Mouse (Mus musculus) brown adipose tissue, adult 24 weeks (tissue): Measurements from ENCODE around the gene Mphosph6. TPM values are rescaled to one million over a fixed set of nuclear protein-coding genes. Genes with fewer than 3 reads are reported as not detected.
A peak's percentile ranks its signal among the peaks of the same experiment; 100 is the strongest.

ENCODE experiments used
- H3K27ac ChIP-seq: fragments of 200-500 bp; replicated peaks from 2 replicates; pipeline ENCODE4 v1.5.1; 2012; ENCODE audit warnings: low read depth, mild to moderate bottlenecking, low read length
- H3K4me1 ChIP-seq: fragments of 200-500 bp; 2 replicates; pipeline ENCODE4 v1.6.1; 2012; ENCODE audit warnings: low read length, mixed read lengths; ENCODE audit not compliant: control insufficient read depth, insufficient read depth, insufficient read length
- H3K4me3 ChIP-seq: fragments of 200-500 bp; 2 replicates; pipeline ENCODE4 v1.5.1; 2012; ENCODE audit warnings: low read depth, mild to moderate bottlenecking, low read length, moderate library complexity; ENCODE audit not compliant: insufficient read depth
- polyA plus RNA-seq: library from polyadenylated mRNA; stranded (reverse); fragments of >200 nt; gene quantifications from 2 replicates; pipeline ENCODE4 v1.2.4, GENCODE M21; 2012; ENCODE audit not compliant: missing spikeins, insufficient read depth, insufficient read length

The Mphosph6 gene
- 15.8 and 16.7 TPM in 2 replicates for polyA plus RNA-seq

DNA sequence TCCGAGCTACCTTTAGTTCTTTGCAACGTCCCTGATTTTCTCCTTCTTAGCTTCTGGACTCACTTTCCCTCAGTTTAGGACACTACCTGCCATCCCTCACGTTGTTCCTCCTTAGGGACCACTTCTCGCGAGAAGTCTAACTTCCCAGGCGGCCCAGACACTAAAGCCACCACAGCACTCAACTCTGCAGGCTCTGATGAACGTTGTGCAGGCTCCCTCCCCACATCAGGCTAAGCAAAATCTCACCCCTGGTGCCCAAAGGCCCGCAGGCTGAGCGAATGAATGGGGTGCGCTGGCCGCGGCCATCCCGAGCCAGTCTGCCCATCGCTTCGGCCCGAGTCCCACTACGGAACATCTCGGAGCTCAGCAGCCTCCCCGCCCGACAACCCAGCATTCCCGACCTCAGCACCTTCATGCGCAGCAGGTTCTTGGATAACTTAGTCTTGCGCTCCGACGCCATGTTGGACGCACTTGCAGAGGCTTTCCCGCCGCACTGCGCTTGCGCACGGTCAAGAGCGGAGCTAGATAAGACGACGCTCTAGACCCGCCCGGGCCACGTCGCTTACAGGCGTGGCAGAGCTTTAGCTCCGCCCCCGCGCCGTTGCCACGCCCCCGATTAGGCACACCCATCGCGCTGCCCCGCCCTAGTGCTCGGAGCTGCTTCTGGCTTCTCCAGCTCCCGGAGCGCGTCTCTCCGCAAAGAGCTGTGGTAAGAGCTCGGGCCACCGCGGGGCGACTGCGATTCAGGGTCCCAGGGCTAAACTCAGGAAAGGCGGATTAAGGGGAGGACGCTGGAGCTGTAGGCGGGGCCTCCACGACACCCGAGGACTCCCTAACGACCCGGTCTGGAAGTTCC is at the start of gene Mphosph6:
Mphosph6 (minus strand) TSS at position 501 of the 856 bp plus-strand sequence.
- Histone ChIP-seq H3K27ac (peak within 1 kb of the TSS; percentile 4), H3K4me3 (peak within 1 kb of the TSS; percentile 79), H3K4me1 (0 out of 2 replicates have a peak, but pooled peaks cover 4% of the 10 kb centered on the region)

- no peaks in the 10 kb centered on the region for H3K4me1 ChIP-seq
- no peak overlapping the region for H3K4me3 ChIP-seq
- H3K27ac ChIP-seq, result no peak overlapping the region
These were observed 48.7 kb upstream of the Mphosph6 start for GRCm38 (mm10) chr8:117850420-117850819.

GRCm38 (mm10) chr8:117847865-117848264 is 46.1 kb upstream of the Mphosph6 start:
- H3K4me3 ChIP-seq, result no peak overlapping the region
- no peak overlapping the region for H3K27ac ChIP-seq
- H3K4me1 ChIP-seq, result no peaks in the 10 kb centered on the region

GRCm38 (mm10) chr8:117843694-117844093 is 42.0 kb upstream of the Mphosph6 start:
- H3K4me3 ChIP-seq, result no peak overlapping the region
- H3K4me1 ChIP-seq, result no peaks in the 10 kb centered on the region
- H3K27ac ChIP-seq, result no peak overlapping the region

DNA sequence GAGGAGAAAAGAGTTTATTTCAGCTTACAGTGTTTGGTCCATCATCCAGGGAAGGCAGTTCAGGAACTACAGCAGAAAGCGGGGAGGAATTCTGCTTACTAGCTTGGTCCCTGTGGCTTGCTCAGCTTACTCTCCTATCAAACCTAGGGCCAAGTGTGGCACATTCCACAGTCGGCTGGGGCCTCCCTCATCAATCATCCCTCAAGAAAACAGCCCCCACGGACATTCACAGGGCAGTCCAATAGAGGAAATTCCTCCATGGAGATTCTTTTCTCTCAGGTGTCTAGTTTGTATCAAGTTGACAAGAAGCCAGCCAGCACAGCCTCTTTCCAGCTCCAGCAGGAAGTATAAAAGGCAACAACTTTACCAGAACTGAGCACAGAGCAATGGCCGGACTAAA is 11.8 kb upstream of the Mphosph6 start:
- Histone ChIP-seq H3K27ac (no peak overlapping the region), H3K4me1 (no peaks in the 10 kb centered on the region), H3K4me3 (no peak overlapping the region)

GRCm38 (mm10) chr8:117810676-117811075 is 8.9 kb upstream of the Mphosph6 start:
- H3K27ac ChIP-seq, result no peak overlapping the region
- H3K4me3 ChIP-seq, result no peak overlapping the region
- no peaks in the 10 kb centered on the region for H3K4me1 ChIP-seq

GRCm38 (mm10) chr8:117805419-117805818 is 3.7 kb upstream of the Mphosph6 start:
- Histone ChIP-seq H3K4me3 (no peak overlapping the region), H3K27ac (no peak overlapping the region), H3K4me1 (0 out of 2 replicates have a peak, but pooled peaks cover 4% of the 10 kb centered on the region)

DNA sequence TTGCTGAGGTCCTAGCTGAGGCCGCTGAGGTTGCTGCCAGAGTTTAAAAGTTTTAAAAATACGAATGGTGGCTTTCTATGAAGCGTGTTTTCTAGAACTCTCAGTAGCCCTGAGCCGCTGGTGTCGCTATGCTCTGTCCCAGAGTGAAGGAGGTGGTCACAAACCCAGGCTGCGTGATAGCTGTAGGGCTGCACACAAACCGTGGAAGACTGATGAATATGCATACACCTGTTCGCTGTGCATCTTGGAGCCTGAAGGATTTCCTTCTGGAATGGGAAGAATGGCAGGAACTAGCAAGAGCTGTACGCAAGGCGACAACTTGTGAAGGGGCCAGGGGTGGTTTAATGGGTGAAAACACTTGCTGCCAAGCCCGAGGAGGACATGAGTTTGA is 551 bp upstream of the Mphosph6 start:
- H3K27ac ChIP-seq, result peak overlapping the region; percentile 4; the same call in 1 of the 2 replicates
- peak overlapping the region; percentile 64 for H3K4me3 ChIP-seq
- H3K4me1 ChIP-seq, result 0 out of 2 replicates have a peak, but pooled peaks cover 4% of the 10 kb centered on the region

- no peak overlapping the region for H3K27ac ChIP-seq
- no peak overlapping the region for H3K4me3 ChIP-seq
- 0 out of 2 replicates have a peak, but pooled peaks cover 4% of the 10 kb centered on the region for H3K4me1 ChIP-seq
These were observed 3.7 kb downstream of the Mphosph6 start for GRCm38 (mm10) chr8:117798066-117798465.

GRCm38 (mm10) chr8:117796464-117796863 is 5.3 kb downstream of the Mphosph6 start:
- H3K4me3 ChIP-seq, result no peak overlapping the region
- no peak overlapping the region for H3K27ac ChIP-seq
- H3K4me1 ChIP-seq, result 0 out of 2 replicates have a peak, but pooled peaks cover 4% of the 10 kb centered on the region

DNA sequence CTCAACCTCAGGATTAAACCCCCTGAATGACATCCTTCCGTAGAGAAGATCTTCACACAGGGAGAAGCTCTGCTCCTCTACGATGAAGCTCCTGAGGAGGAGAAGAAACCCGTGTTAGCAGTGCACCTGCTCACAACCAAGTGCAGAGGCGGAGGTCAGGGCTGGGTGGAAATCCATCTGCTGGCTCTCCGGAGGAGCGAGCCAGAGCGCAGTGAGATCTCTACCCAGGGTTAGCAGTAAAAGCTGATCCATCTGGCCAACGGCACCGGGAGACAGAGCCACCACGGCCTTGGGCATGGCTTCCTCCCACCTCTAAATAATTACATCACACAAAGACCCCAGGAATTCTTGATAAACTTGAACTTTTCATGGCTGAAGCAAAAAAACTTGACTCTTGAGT is 7.2 kb downstream of the Mphosph6 start:
- no peak overlapping the region for H3K4me3 ChIP-seq
- H3K27ac ChIP-seq, result 0 out of 2 replicates have a peak overlapping the region, but pooled peaks have one; percentile 25
- H3K4me1 ChIP-seq, result no peaks in the 10 kb centered on the region

DNA sequence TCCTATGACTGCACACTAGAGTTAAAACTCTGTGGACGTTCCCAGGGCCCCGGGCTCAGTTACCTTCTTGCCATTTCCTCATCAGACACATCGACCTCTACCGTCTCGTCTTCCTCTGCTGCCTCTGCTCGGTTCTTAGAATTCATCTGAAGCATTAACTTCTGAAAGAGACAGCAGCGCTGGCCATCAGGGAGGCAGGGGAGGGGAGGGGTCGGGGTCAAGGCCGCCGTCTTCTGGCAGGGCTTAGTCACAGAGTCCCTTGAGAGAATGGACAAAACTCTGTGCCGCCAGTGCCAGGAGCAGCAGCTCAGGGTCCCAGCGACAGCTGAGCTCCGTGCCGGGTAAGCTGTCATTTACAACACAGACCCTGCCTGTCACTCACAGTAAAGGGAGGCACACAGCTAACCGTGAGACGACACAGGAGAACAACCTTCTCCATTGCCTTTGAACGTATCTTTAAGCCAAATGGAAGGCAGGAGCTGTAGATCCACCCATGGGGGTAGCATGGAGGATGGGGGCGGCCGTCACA is 9.1 kb downstream of the Mphosph6 start:
- Histone ChIP-seq H3K27ac (no peak overlapping the region), H3K4me3 (no peak overlapping the region), H3K4me1 (no peaks in the 10 kb centered on the region)

GRCm38 (mm10) chr8:117786428-117786827 is 15.3 kb downstream of the Mphosph6 start:
- H3K27ac ChIP-seq, result no peak overlapping the region
- no peak overlapping the region for H3K4me3 ChIP-seq
- no peaks in the 10 kb centered on the region for H3K4me1 ChIP-seq

GRCm38 (mm10) chr8:117783021-117783420 is 18.7 kb downstream of the Mphosph6 start:
- no peaks in the 10 kb centered on the region for H3K4me1 ChIP-seq

DNA sequence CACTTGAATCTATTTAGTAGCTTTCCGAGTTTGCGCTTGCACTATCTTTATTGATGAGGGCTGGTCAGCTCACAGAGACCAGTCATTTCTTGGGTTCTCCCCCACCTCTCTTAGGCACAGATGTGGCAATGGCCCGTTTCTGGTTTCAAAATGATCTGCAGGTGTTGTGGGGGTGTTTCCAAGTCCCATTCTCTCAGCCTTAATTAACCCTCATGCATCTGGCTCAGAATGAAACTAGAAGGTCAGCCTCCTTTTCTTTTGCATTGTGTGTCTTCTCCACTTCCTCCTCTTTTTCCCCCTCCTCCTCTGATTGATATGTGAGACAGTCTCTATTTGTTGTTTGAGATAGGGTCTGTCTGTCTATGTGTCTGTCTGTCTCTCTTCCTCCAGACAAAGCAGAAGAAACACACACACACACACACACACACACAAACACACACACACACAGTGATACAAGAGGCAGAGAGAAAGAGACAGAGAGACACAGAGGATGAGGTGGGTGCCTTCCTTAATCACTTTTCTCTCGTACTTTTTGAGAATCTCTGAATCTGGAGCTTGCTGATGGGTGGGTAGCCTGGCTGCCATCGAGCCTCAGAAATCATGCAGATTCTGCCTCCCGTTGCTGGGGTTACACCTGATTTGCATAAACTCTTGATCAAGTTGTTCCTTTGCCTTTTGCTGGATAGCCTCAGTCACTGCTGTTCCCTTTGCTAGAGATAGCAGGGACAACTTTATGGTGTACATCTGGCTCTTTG is 20.2 kb downstream of the Mphosph6 start:
- H3K4me3 ChIP-seq, result no peak overlapping the region
- no peak overlapping the region for H3K27ac ChIP-seq
- no peaks in the 10 kb centered on the region for H3K4me1 ChIP-seq

More at GRCm38 (mm10) chr8:117783021-117783420, 18.7 kb downstream of the Mphosph6 start:
- Histone ChIP-seq H3K27ac (no peak overlapping the region), H3K4me3 (no peak overlapping the region)
